Mouse (Mus musculus): ENCODE measurements around the gene Pex16. TPM values are rescaled to one million over a fixed set of nuclear protein-coding genes. Genes with fewer than 3 reads are reported as not detected.
"Not testable (repeated sequence)": the region's sequence is repeated elsewhere in the genome, so short reads cannot be mapped to it uniquely, and the experiment has no call there.

Pex16 gene
- polyA plus RNA-seq, 1 experiment = 80.6 TPM

DNA sequence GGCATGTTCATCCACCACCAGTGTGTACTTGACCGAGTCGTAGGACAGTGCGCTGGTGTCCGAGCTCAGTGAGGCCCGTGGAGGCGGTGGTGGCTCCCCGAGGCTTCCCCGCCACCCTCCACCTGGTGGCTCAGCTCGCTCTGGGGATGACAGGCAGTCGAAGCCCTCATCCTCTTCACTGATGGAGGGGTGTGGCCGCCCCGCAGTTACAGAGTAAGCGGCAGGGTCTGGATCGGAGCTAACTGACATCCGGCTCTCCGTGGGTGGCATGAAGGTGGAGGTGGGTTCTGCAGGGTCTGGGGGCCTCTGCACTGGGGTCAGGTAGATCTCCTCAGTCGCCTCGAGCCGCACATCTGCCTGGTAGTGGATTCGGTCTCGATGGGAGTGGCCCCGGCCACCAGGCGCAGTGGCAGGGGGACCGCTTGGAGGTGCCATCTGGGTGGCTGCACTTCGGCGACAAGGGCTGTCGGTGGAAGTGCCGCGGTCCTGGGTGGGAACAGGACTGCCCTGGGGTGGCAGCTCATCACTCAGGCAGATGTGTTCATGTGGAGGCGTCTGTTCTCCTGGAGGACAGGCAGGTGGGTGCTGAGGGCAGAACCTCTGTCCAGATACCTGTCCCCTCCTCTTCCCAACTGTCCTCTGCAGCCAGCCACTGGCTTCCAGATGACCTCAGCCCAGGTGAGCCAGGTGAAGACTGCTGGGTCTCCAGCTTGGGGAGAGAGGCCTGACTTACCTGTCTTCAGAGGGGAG lies 12.5 kb downstream of the Pex16 start:
- 90% methylated on average over 30 of the region's 30 CpGs for WGBS
- DNase-seq (ENCODE audit: low read depth, low spot score) = no peak

DNA sequence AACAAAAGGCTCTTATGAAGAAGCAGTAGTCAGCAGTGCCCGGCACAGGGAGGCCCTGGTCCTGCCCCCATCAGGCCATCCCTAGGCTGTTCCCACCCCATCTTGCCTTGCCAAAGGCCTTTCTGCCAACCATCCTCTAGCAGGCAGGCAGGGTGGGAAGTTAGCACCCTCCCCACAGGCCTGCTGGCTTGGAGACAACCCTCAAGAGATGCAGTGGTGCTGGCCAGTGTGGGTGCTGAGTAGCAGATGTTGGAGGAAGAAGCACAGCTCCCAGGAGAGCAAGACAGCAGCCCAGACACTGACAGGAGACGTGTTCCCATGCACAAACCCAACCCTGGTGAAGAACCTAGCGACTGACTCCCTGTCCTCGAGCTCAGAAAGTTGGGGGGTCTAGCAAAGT lies 13.2 kb downstream of the Pex16 start:
- WGBS = 64% methylated on average over 4 of the region's 4 CpGs
- no peak for DNase-seq (ENCODE audit: low read depth, low spot score)

DNA sequence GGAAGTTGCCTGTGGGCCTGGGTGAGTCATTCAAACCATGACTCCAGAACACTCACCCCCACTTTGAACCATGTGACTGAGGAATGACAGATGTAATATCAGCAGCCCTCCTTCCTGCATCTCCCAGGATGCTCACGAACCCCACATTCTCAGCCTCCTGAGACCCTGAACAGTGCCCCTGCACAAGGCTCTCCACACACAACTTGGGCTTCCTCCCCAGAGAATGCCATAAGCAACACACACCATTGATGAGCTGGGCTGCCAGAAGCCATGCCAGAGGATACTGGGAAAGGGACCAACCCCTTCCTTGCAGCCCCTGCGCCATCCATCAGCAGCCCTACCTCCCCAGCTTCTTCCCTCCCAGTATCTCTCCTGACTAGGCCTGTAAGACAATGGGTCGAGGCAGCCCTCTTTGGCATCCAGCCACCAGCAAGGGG lies 13.6 kb downstream of the Pex16 start:
- 54% methylated on average over 3 of the region's 3 CpGs for WGBS
- DNase-seq (ENCODE audit: low read depth, low spot score) = no peak

DNA sequence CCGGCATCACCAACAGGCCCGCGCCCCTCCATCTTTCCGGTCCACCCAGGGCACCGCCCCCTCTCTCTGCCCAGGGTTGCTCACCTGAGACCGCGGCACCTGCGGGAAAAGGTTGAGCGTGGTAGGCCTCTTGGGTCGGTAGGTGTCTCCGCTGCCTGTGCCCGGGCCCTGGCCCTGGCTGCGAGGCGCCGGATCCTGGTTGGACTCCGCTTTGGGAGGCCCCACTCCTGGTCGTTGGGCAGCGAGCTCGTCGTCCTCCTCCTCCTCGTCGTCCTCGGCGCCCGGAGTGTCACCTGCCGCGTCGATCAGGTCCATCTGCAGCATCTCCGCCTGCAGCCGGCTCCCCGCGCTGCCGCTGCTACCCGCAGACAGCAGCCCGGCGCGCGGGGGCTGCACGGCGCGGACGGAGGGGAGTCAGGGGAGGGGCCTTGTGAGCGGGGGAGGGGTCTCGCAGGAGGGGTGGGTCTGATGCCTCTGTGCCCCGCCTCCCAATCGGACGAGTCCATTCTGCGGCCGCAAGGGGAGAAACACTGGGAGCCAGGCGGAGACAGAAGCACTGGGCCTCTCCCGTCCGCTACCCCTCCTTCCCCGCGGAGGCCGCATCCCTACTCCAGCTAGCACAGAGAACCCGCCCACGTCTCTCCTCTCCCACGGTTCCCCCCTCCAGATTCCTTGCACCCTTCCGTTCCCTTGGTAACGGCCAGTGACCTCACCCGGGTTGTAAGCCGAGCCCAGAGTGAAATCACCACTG lies 14.6 kb downstream of the Pex16 start:
- WGBS = 2% methylated on average over 62 of the region's 62 CpGs
- DNase-seq (ENCODE audit: low read depth, low spot score) = no peak

DNA sequence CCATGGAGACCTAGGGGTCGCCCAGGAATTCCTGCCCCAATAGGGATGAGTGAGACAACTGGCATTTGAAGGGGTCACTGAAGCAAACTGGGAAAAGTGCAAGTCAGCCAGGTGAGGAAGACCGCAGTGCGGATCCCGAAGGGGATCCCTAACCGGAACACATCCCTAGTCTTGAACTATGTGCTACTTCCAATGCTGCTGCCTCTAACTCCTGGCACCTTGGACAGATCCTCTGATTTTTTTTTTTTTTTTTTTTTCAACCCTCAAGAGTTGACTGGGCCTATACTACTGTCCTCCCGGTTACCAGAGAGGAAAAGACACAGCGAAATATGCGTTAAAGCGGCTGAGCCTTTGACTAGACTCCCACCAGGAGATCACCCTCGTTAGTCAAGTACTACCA lies 15.2 kb downstream of the Pex16 start:
- 22% methylated on average over 10 of the region's 10 CpGs for WGBS
- no peak for DNase-seq (ENCODE audit: low read depth, low spot score)

DNA sequence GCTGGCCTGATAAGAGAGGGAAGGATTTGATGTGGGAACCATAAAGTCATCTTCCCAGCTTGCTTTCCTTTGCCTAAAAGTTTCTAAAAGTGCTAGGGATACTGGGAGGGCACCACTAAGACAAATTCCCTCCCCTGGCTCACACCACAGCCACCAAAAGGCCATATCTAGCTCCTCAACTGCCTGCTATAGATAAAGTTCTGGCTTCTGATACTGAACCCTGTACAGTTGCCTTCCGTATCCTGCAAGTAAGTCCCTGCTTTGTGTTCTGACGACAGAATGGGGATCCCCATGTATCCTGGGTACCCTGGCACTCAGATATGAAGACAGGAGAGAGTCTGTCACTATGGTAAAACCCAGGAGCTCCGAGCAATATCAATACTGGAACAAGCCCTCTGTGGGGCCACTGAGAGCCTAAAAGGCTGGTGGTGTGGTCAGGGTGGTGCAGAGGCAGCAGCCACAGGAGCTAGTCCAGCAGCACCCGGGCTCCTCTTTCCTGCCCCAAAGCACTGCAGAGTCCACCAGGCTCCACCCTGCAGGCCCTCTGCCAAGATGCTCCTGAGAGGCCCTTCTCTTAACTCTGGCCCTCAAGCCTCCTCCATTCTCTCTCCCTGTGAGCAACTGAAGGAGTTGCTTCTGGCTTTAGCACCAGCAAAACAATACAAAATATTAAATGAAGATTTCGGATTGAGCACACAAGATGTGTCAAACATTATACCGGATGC lies 15.9 kb downstream of the Pex16 start:
- no peak for DNase-seq (ENCODE audit: low read depth, low spot score)
- 68% methylated on average over 6 of the region's 6 CpGs for WGBS

DNA sequence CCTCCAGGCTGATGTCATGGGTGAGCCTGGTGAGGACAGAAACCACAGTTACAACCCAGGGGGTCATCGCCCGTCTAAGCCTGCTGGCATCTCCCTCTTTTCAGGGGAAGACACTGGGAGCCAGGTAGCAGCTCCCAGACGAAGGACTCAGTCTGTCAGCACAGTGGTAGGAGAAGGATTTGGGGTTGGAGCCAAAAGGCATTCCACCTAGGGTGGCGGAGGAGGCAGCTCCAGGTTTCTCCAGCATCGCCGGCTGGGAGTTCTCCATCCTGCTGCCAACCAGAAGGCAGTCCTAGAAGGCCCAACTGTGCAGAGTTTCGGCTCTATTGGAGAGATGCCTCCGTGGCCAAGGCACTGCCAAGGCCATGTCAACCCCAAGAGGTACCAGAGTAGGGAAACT lies 16.6 kb downstream of the Pex16 start:
- 86% methylated on average over 8 of the region's 8 CpGs for WGBS
- no peak for DNase-seq (ENCODE audit: low read depth, low spot score)

DNA sequence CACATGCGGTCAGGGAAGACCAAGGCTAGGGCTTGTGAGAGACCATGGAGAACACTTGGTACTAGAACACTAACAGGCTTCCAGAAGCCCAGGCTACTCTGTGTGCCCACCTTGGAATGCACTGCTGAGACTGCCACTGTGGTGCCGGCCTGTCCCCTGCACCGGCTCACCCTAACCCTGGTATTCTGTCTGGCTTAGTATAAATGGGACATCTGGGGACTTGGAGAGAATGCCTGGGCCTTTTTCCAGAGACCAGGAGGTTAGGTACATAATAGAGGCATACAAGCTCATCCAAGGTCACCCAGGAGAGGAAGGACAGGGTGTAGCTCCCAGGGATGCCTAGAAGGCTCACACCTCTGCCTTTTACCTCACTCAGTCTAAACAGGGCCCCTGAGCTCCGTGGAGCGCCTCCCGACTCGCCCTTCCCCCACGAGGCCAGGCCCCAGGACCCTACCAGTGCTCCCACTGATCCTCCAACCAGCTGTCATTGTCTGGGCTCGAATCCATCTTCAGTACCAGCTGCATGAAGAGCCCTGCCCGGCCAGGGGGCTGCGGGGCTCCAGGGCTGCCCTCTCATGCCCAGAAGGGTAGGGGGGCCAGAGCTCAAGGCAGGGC lies 17.3 kb downstream of the Pex16 start:
- DNase-seq (ENCODE audit: low read depth, low spot score) = no peak
- WGBS = 27% methylated on average over 11 of the region's 11 CpGs

DNA sequence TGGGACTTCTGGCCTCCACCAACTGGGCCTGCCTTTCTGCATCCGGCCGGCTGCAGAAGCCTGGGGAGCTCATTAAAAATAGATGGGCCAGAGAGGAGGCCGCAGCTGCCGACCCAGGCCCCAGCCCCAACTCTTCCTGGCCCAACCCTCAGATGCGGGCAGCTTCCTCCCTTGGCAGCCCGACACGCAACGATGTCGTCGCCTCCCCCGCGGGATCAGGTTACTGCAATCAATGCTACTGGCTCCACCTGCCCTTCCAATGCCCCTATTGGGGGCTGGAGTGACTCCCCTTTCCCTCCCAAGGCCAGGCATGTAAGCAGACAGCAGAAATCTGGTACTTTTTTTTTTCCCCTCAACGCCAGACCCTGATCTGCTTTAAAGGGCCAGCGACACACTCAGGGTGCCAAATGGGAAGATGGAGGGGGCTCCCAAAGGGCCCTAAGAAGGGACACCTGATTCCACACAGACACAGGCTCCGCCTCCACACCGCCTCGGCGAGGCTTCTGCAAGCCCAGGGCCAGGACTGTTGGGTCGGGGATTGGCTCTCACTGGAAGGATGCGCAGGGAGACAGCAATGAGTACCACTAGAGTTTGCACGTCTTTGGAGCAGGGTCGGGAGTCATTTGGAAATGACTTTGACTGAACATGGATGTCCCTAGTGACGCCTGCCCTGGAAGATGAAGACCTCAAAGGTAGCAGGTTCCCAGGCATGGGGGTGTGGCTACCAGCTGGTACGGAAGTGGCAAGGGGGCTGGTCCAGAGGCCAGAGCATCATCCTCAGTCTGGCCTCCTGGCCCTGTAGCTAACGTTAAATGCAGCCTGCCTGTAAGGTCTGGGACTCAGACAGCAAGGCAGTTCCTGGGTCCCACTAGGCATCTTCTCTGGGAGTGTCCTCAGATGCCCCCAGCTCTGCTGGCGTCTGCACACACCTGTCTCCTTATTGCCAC lies 18.1 kb downstream of the Pex16 start:
- 9% methylated on average over 26 of the region's 26 CpGs for WGBS
- DNase-seq (ENCODE audit: low read depth, low spot score) = no peak

DNA sequence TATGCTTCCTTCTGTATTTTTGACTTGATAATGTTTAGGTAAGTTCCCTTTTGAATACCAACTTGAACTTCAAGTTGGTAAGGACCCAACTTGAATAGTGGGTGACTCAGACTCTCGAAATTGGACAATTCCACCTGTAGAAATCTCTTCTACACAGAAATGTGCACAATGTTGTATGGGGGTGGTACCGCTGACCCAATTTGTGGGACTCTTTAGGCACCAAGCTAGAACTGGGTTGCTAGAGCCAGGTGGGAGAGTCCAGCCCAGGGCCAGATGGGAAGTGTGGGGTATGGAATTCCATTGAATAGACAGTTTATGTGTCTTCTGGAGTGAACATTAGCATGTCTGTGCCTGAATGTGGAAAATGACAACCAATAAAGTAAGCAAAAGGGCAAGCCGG lies 21.1 kb downstream of the Pex16 start:
- 78% methylated on average over 3 of the region's 3 CpGs for WGBS

DNA sequence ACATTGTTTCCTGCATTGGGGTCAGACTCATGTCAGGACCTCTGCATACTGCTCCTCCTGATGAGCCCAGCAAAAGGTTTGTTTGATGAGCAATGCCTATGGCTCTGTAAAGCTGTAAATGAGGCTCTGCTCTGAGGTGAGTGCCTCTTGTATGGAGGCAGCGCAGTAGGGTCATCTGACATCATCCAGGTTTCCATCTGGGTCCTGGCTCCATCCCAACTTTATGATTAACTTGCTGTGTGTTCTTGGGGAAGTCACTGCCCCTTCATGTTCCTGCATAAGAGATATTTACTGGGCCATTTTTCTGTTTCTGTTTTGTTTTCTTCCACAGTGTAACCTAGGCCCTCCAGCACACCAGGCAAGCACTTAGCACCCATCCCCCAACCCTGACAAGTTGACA lies 23.0 kb downstream of the Pex16 start:
- DNase-seq (ENCODE audit: low read depth, low spot score) = no peak

More for the DNA sequence above, 21.1 kb downstream of the Pex16 start:
- DNase-seq (ENCODE audit: low read depth, low spot score) = no peak

DNA sequence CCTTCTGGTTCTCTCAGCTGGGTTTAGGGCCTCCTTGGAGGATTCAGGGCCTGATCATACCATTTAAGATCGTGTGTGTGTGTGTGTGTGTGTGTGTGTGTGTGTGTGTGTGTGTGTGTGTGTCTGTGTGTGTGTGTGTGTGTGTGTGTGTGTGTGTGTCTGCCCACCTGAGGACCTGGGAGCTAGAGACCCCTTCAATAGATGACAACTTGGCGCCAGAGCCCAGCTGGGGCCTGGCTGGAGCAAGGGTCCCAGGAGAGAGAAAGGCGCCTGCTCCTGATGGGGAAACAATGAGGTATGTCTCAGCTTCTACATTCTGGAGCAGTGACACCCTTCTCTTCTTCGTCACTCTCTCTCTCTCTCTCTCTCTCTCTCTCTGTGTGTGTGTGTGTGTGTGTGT lies 25.4 kb downstream of the Pex16 start:
- WGBS = 81% methylated on average over 4 of the region's 4 CpGs
- not testable (repeated sequence) for DNase-seq (ENCODE audit: low read depth, low spot score)

More for the DNA sequence above, 23.0 kb downstream of the Pex16 start:
- 50% methylated on average over 1 of the region's 1 CpGs for WGBS

DNA sequence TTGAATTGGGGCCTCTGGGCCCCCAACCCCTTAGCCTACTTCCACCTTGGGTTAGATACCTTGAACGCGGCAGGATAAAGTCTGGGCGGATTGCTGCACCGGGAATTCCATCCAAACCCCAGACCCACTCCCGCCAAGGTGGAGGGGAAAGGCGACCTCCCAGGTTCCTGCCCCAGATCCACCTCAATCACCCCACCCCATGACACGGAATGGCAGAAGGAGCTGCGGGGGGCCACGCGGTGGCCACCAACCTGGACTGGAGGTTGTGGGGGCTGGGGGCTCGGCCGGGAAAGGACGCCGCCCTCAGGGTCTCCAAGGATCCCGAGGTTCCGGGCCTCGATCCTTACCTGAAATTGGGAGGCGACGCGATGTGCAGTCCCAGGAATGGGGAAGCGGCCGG lies 26.2 kb downstream of the Pex16 start:
- no peak for DNase-seq (ENCODE audit: low read depth, low spot score)

DNA sequence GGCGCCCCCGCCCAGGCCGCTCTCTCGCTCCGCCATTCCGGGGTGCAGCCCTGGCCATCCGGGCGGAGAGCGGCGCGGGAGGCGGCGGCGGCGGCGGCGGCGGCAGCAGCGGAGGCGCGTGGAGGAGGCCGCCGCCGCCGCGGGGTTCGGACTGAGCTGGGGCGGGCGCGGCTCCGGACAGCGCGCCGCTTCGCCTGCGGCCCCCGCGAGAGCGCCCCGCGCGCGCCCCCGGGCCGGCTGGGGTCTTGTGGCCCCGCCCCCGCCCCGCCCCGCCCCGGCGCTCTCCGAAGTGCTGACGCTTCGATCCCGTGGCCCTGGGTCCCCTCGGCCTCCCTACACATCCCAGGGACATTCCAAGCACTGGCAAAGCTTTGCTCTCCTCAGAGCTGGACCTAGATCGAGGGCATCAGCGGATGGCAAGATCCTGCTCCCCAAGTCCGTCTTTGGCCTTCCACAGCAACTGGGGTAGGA lies 26.6 kb downstream of the Pex16 start, which contains the start of gene Mapk8ip1:
Mapk8ip1 (minus strand) TSS at position 173 of the 471 bp plus-strand sequence.
- 2% methylated on average over 58 of the region's 59 CpGs for WGBS
- DNase-seq (ENCODE audit: low read depth, low spot score) = no peak

More for the DNA sequence above, 26.2 kb downstream of the Pex16 start:
- 14% methylated on average over 22 of the region's 22 CpGs for WGBS

DNA sequence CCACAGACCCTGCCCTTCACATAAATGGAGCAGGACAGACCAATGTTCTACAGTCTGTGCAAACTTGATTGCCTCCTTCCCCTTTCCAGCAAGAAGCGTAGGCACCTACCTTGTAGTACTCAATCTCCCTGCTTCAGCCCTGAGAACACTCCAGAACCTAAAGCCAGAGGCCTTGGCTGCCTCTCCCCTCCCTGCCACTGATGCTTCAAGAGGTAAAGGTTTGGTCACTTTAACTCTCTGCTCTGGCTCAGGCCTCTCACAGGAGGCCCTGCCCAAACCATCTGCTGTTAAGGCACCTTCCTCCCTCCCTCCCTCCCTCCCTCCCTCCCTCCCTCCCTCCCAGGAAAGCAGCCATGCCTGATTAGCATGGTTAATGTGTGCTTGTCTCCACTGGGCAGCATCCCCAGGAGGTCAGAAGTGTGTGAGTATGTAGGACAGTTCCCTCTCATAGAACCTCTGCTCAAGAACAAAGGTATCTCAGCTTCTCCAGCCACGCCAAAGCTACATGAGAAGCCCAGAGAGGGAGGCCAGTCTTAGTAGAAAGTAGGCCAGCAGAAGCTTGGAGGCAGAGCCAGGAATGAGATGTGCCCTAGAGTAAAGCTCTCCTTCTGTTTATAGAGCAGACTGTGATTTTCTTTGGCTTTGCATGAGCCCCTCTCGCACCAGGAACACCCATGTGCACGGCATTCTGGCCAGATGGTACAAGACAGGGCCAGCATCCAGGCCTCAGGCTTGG lies 28.3 kb downstream of the Pex16 start:
- WGBS = 80% methylated on average over 4 of the region's 4 CpGs
- DNase-seq (ENCODE audit: low read depth, low spot score) = no peak

DNA sequence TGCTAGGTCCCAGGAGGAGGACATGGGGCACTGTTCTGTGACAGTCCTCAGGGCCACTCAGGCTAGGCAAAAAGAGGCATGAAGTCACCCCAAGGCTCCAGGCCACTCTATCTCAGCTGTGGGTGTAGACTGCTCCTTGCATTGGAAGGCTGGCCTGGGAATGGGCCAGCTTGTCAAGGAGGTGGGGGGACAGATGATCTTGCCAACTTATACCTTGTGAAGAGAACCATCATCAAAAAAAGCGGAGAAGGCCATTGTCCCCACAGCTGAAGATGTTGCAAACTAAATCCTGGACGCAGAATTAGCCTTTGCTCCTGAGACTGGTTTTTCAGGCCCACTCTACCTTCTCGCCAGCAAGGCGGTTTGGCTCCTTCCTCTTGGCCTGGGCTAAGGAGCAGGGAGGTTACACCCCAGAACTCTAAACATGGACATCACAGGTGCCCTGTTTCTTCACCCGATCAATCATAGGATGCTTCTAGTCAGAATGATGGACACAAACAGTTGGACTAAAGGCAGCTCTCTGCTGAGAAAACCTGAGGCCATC lies 29.4 kb downstream of the Pex16 start:
- no peak for DNase-seq (ENCODE audit: low read depth, low spot score)
- 88% methylated on average over 5 of the region's 5 CpGs for WGBS

DNA sequence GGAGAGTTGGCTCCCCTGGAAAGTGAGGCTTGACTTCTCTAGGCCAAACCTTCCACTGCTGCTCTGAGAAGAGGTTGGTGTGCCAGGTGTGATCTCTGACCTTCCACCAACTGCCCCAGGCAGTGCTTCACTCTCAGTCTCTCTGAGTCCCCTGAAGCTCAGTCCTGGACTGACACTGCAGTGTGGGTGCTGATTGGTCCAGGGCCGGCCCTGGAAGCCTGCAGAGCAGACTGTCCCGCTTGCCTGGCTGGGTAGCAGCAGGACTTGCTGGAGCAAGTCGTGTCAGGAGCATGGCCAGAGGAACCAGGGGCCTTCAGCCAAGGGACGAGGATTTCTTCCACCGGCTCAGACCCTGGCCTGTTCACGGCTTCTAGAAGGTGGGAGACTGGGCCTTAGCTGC lies 30.3 kb downstream of the Pex16 start:
- no peak for DNase-seq (ENCODE audit: low read depth, low spot score)
- WGBS = 92% methylated on average over 6 of the region's 6 CpGs

DNA sequence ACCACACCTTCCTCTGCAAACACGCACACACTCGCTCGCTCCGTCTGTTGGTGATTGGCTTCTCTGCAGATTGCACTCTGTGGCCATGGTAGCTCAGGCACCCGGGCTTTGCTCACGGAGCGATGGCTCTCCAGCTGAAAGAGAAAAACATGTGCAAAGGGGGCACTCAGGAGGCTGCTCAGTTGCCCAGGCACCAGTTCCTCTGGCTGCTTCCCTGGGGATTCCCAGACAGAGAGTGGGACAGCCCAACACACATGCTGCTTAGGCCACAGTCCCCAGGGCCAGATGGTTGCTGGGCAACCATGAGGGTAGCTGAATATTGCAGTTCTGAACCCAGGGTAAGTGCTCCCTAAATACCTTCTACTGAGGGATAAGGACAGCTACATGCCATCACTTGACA lies 31.2 kb downstream of the Pex16 start:
- DNase-seq (ENCODE audit: low read depth, low spot score) = no peak
- WGBS = 81% methylated on average over 7 of the region's 7 CpGs
